Mouse (Mus musculus) splenic B cell, adult 2 months (primary cell): ENCODE data around the gene Vsig8.

Source experiments
- DNase-seq: peaks from one replicate; pipeline ENCODE4 v3.0.0-alpha.2; 2011; ENCODE audit warnings: low read depth, low spot score
- H3K27me3 ChIP-seq: 2 replicates; pipeline ENCODE4 v1.6.1; 2012; ENCODE audit warnings: mild to moderate bottlenecking, low read length, moderate library complexity, mixed read lengths; ENCODE audit not compliant: control insufficient read depth, poor library complexity, insufficient read depth, severe bottlenecking
- H3K36me3 ChIP-seq: 2 replicates; pipeline ENCODE4 v1.6.1; 2012; ENCODE audit warnings: mild to moderate bottlenecking, low read length, moderate library complexity, mixed read lengths; ENCODE audit not compliant: control insufficient read depth, poor library complexity, insufficient read depth, severe bottlenecking

Gene Vsig8

GRCm38 (mm10) chr1:172549314-172549713 is 6.4 kb upstream of the Vsig8 start:
- peak; percentile 20 for DNase-seq
- Histone ChIP-seq H3K27me3 (no peaks in the 10 kb centered on the region), H3K36me3 (peaks cover 2% of the 10 kb centered on the region; the same call in 1 of the 2 replicates)

GRCm38 (mm10) chr1:172549717-172550116 is 6.0 kb upstream of the Vsig8 start:
- no peak for DNase-seq
- Histone ChIP-seq H3K36me3 (peaks cover 2% of the 10 kb centered on the region; the same call in 1 of the 2 replicates), H3K27me3 (no peaks in the 10 kb centered on the region)

- H3K27me3 ChIP-seq, result no peaks in the 10 kb centered on the region
- peak; percentile 84 for DNase-seq
Measured at GRCm38 (mm10) chr1:172550551-172550951, 5.2 kb upstream of the Vsig8 start.

GRCm38 (mm10) chr1:172551009-172551408 is 4.7 kb upstream of the Vsig8 start:
- H3K36me3 ChIP-seq, result no peaks in the 10 kb centered on the region
- no peak for DNase-seq
- no peaks in the 10 kb centered on the region for H3K27me3 ChIP-seq

More at GRCm38 (mm10) chr1:172550551-172550951, 5.2 kb upstream of the Vsig8 start:
- no peaks in the 10 kb centered on the region for H3K36me3 ChIP-seq

GRCm38 (mm10) chr1:172552623-172553022 is 3.1 kb upstream of the Vsig8 start:
- Histone ChIP-seq H3K27me3 (no peaks in the 10 kb centered on the region), H3K36me3 (no peaks in the 10 kb centered on the region)
- no peak for DNase-seq

- DNase-seq, result peak; percentile 77
- H3K36me3 ChIP-seq, result no peaks in the 10 kb centered on the region
- no peaks in the 10 kb centered on the region; the same call in 1 of the 2 replicates for H3K27me3 ChIP-seq
Measured at GRCm38 (mm10) chr1:172562641-172563464, 7.1 kb downstream of the Vsig8 start.

- no peaks in the 10 kb centered on the region for H3K36me3 ChIP-seq
- no peaks in the 10 kb centered on the region; the same call in 1 of the 2 replicates for H3K27me3 ChIP-seq
- no peak for DNase-seq
Measured at GRCm38 (mm10) chr1:172563465-172563828, 7.7 kb downstream of the Vsig8 start.

GRCm38 (mm10) chr1:172566131-172566530 is 10.4 kb downstream of the Vsig8 start:
- Histone ChIP-seq H3K36me3 (no peaks in the 10 kb centered on the region), H3K27me3 (no peaks in the 10 kb centered on the region; the same call in 1 of the 2 replicates)
- DNase-seq, result no peak

GRCm38 (mm10) chr1:172567758-172568157 is 12.0 kb downstream of the Vsig8 start:
- Histone ChIP-seq H3K27me3 (no peaks in the 10 kb centered on the region), H3K36me3 (no peaks in the 10 kb centered on the region)
- no peak for DNase-seq

GRCm38 (mm10) chr1:172580116-172580515 is 24.4 kb downstream of the Vsig8 start:
- H3K27me3 ChIP-seq, result no peaks in the 10 kb centered on the region
- no peaks in the 10 kb centered on the region for H3K36me3 ChIP-seq
- DNase-seq, result no peak

- DNase-seq, result no peak
- no peaks in the 10 kb centered on the region for H3K27me3 ChIP-seq
- H3K36me3 ChIP-seq, result no peaks in the 10 kb centered on the region
Measured at GRCm38 (mm10) chr1:172582436-172582835, 26.7 kb downstream of the Vsig8 start.

GRCm38 (mm10) chr1:172584271-172584670 is 28.5 kb downstream of the Vsig8 start:
- no peak for DNase-seq
- Histone ChIP-seq H3K36me3 (no peaks in the 10 kb centered on the region), H3K27me3 (no peaks in the 10 kb centered on the region)

GRCm38 (mm10) chr1:172585026-172585425 is 29.3 kb downstream of the Vsig8 start:
- DNase-seq, result no peak
- H3K27me3 ChIP-seq, result no peaks in the 10 kb centered on the region

GRCm38 (mm10) chr1:172585612-172586567 is 30.2 kb downstream of the Vsig8 start:
- no peak for DNase-seq

More at GRCm38 (mm10) chr1:172585026-172585425, 29.3 kb downstream of the Vsig8 start:
- no peaks in the 10 kb centered on the region for H3K36me3 ChIP-seq

GRCm38 (mm10) chr1:172590385-172590784 is 34.6 kb downstream of the Vsig8 start, which contains the start of gene Slamf8:
TSS of gene Slamf8 (minus strand) at chr1:172590568.
- peak; percentile 16 for DNase-seq
- no peaks in the 10 kb centered on the region for H3K36me3 ChIP-seq
- H3K27me3 ChIP-seq, result no peaks in the 10 kb centered on the region

More at GRCm38 (mm10) chr1:172585612-172586567, 30.2 kb downstream of the Vsig8 start:
- Histone ChIP-seq H3K27me3 (no peaks in the 10 kb centered on the region), H3K36me3 (no peaks in the 10 kb centered on the region)
